Mouse (Mus musculus): ENCODE measurements at regions not wholly inside any gene's neighbourhood (a gene's known extent, or its start where the extent isn't known, plus 50 kb on each side); places are given as distances from the start of the nearest gene placed in this dataset.
A peak's percentile ranks its signal among the peaks of the same experiment; 100 is the strongest.

DNA sequence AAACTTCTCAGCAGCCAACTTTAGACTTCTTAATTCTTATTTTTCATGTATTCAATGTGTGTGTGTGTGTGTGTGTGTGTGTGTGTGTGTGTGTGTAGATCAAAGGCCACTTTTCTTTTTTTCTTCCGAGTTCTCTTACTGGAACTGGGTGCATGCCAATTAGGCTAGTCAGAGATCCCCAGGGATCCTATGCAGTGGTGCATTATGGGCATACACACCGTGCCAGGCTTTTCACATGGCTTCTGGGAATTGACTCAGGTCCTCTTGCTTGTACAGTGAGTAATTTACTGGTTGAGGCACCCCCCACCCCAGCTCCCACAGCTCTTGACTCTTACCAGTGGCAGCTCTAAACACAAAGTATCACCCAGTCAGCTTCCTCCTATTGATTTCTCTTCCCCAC, 189.3 kb upstream of the Tmtc4 start:
- no peaks in the 10 kb centered on the region for H3K9me3 ChIP-seq (ENCODE audit: control insufficient read depth, low read length)
- H3K4me2 ChIP-seq, result no peak overlapping the region
- no peak overlapping the region for H3K4me3 ChIP-seq (ENCODE audit: low read depth, low read length)
- H3K4me1 ChIP-seq (ENCODE audit: control insufficient read depth, insufficient read depth, low read length), result no peaks in the 10 kb centered on the region
- WGBS, result 76% methylated on average over 2 of the region's 2 CpGs
- H3K27ac ChIP-seq (ENCODE audit: low read depth, low read length), result no peak overlapping the region
- no peak overlapping the region for H3K9ac ChIP-seq (ENCODE audit: low read length)
- DNase-seq (ENCODE audit: low spot score, missing footprints) (peak; percentile 17), ATAC-seq (ENCODE audit: low FRiP score) (no peak)
- H3K36me3 ChIP-seq (ENCODE audit: control insufficient read depth, insufficient read depth, low read length), result no peaks in the 10 kb centered on the region
- H3K27me3 ChIP-seq (ENCODE audit: control insufficient read depth, insufficient read depth, low read length), result no peaks in the 10 kb centered on the region

DNA sequence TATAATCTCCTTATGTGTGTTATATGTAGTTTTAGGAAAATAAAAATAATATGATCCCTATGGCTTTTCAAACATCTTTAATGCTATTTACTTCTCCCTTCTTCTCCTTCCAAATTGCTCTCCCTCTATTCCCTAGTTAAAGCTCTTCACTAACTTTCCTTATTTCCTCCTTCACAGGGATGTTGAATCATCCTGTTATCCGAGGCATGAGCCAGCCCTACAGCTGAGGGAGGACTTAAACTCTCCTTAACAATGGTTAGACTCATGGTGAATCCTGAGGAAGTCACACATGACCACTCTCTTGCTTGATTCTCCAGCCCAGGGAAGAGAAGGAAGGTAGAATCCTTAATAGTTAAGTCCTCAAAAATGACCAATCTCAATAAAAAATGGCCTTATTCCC, 188.0 kb upstream of the Tmtc4 start:
- no peak overlapping the region for H3K9ac ChIP-seq (ENCODE audit: low read length)
- no peaks in the 10 kb centered on the region for H3K9me3 ChIP-seq (ENCODE audit: control insufficient read depth, low read length)
- DNase-seq (ENCODE audit: low spot score, missing footprints), result no peak
- H3K27ac ChIP-seq (ENCODE audit: low read depth, low read length), result no peak overlapping the region
- H3K4me2 ChIP-seq, result no peak overlapping the region
- no peaks in the 10 kb centered on the region for H3K27me3 ChIP-seq (ENCODE audit: control insufficient read depth, insufficient read depth, low read length)
- ATAC-seq (ENCODE audit: low FRiP score), result no peak
- WGBS, result 52% methylated on average over 1 of the region's 1 CpGs
- H3K4me3 ChIP-seq (ENCODE audit: low read depth, low read length), result no peak overlapping the region
- H3K4me1 ChIP-seq (ENCODE audit: control insufficient read depth, insufficient read depth, low read length), result no peaks in the 10 kb centered on the region
- H3K36me3 ChIP-seq (ENCODE audit: control insufficient read depth, insufficient read depth, low read length), result no peaks in the 10 kb centered on the region

DNA sequence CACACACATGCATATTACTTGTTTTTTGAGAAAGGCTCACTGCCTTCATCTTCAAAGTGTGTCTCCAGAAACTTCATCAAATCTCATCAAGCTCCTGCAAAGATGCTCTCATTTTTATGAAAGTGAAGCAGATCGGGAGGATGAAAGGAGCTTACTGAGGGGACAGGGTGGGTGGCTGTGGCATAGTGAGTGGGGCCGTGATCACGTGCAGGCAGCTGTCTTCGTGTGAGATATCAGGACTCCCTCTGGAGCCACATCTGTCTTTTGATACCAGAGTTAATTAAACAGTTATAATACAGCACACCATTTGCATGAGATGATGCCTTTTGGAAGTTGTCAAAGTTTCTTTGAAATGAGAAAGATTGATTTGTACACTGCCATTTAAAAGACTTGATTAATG, 180.0 kb upstream of the Tmtc4 start:
- Histone ChIP-seq H3K27ac (ENCODE audit: low read depth, low read length) (no peak overlapping the region), H3K36me3 (ENCODE audit: control insufficient read depth, insufficient read depth, low read length) (no peaks in the 10 kb centered on the region), H3K9me3 (ENCODE audit: control insufficient read depth, low read length) (no peaks in the 10 kb centered on the region), H3K27me3 (ENCODE audit: control insufficient read depth, insufficient read depth, low read length) (no peaks in the 10 kb centered on the region), H3K4me3 (ENCODE audit: low read depth, low read length) (no peak overlapping the region), H3K9ac (ENCODE audit: low read length) (no peak overlapping the region), H3K4me1 (ENCODE audit: control insufficient read depth, insufficient read depth, low read length) (no peaks in the 10 kb centered on the region), H3K4me2 (no peak overlapping the region)
- ATAC-seq (ENCODE audit: low FRiP score) (no peak), DNase-seq (ENCODE audit: low spot score, missing footprints) (no peak)
- WGBS, result 63% methylated on average over 4 of the region's 4 CpGs

DNA sequence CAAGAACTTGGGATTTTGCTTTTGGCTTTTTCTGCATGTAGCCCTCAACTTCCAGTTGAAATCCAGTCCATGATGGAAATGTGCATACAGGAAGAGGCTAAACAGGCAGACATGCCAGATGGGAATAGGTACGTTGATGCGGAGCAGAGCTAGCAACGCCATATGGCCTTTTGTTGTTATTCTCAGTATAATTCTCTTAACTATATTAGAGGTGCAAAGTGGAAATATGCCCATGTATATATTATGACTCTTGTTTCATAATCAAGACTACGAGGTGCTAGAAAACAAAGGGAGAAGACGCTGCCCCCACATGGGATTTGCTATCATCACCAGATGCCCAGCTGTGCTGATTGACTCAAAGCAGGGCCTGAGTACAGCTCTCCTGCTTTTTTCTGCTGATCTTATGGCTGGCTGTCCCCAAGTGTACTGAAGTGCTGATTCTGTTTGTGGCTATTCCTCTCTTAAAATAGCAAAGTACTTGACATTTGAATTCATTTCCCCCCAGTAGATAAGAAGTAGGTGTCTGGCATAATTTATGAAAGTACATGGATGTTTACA, 159.7 kb upstream of the Tmtc4 start:
- H3K4me1 ChIP-seq (ENCODE audit: control insufficient read depth, insufficient read depth, low read length), result no peaks in the 10 kb centered on the region
- WGBS, result 85% methylated on average over 5 of the region's 5 CpGs
- no peak overlapping the region for H3K9ac ChIP-seq (ENCODE audit: low read length)
- H3K27ac ChIP-seq (ENCODE audit: low read depth, low read length), result no peak overlapping the region
- H3K27me3 ChIP-seq (ENCODE audit: control insufficient read depth, insufficient read depth, low read length), result no peaks in the 10 kb centered on the region
- no peaks in the 10 kb centered on the region for H3K9me3 ChIP-seq (ENCODE audit: control insufficient read depth, low read length)
- no peaks in the 10 kb centered on the region for H3K36me3 ChIP-seq (ENCODE audit: control insufficient read depth, insufficient read depth, low read length)
- ATAC-seq (ENCODE audit: low FRiP score) (no peak), DNase-seq (ENCODE audit: low spot score, missing footprints) (peak; percentile 66)
- no peak overlapping the region for H3K4me2 ChIP-seq
- H3K4me3 ChIP-seq (ENCODE audit: low read depth, low read length), result no peak overlapping the region

DNA sequence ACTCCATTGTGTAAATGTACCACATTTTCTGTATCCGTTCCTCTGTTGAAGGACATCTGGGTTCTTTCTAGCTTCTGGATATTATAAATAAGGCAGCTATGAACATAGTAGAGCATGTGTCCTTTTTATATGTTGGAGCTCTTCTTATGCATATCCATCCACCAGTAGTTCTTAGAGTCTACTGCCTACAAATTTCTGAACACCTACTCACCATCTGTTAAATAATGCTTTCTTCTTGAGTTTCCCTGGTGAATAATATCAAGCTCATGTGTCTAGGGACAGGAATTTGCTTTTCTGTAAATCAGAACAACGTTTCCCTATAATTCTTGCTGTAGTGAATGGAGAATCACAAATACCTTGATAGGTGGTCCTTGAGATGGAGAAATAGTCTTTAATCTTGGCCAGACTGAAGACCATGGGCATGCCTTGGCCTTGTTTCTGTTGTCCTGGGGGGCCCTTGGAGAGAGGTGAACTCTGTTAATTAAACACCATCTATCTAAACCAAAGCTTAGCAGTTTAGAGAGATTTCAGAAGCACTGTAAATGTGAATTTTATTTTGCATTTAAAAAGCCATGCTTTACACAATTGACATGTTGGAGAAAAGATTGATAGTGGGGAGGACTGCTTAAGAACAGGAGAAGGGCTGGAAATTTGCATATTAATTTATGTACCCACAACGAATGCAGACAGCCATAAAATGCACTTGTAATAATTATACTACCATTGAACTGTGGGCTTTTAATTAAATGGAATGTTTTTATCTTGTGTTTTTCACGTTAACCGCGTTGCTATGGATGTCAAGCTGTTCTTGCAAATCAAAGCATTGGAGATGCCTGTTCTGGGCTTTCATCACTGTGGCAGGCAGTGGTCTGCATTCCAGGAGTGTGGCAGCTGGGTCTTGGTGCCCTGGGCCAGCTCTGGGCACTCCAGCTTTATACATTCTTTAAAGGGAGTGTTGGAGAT, 155.2 kb upstream of the Tmtc4 start:
- no peaks in the 10 kb centered on the region for H3K4me1 ChIP-seq (ENCODE audit: control insufficient read depth, insufficient read depth, low read length)
- H3K36me3 ChIP-seq (ENCODE audit: control insufficient read depth, insufficient read depth, low read length), result no peaks in the 10 kb centered on the region
- DNase-seq (ENCODE audit: low spot score, missing footprints), result peak; percentile 77
- whole genome bisulfite sequencing, result 71% methylated on average over 6 of the region's 6 CpGs
- H3K27me3 ChIP-seq (ENCODE audit: control insufficient read depth, insufficient read depth, low read length), result no peaks in the 10 kb centered on the region
- no peak overlapping the region for H3K27ac ChIP-seq (ENCODE audit: low read depth, low read length)
- no peak overlapping the region for H3K4me3 ChIP-seq (ENCODE audit: low read depth, low read length)
- no peak overlapping the region for H3K4me2 ChIP-seq
- no peaks in the 10 kb centered on the region for H3K9me3 ChIP-seq (ENCODE audit: control insufficient read depth, low read length)
- H3K9ac ChIP-seq (ENCODE audit: low read length), result no peak overlapping the region
- ATAC-seq (ENCODE audit: low FRiP score), result no peak

DNA sequence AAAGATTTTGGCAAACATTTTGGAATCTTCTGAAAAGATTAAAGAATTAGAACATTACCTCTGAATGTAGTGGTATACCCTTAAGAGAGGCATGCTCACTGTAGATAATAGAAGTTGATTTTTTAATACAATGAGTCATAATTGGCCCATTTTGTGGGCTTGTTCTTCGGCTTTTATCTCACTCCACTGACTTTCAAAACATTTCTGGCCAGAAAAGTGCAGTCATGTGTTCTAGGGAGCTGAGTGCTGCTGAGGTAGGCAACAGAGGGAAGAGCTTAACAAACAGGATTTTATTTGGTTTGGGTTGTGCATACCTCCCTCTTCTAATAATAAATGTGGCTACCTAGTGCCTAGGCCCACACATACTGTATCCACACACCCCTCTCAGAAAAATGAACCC, 150.1 kb upstream of the Tmtc4 start:
- ATAC-seq (ENCODE audit: low FRiP score), result no peak
- Histone ChIP-seq H3K9me3 (ENCODE audit: control insufficient read depth, low read length) (no peaks in the 10 kb centered on the region), H3K27ac (ENCODE audit: low read depth, low read length) (no peak overlapping the region), H3K4me2 (no peak overlapping the region), H3K36me3 (ENCODE audit: control insufficient read depth, insufficient read depth, low read length) (no peaks in the 10 kb centered on the region), H3K4me1 (ENCODE audit: control insufficient read depth, insufficient read depth, low read length) (no peaks in the 10 kb centered on the region), H3K4me3 (ENCODE audit: low read depth, low read length) (no peak overlapping the region), H3K9ac (ENCODE audit: low read length) (no peak overlapping the region), H3K27me3 (ENCODE audit: control insufficient read depth, insufficient read depth, low read length) (no peaks in the 10 kb centered on the region)
- 79% methylated on average over 1 of the region's 1 CpGs for WGBS
- DNase-seq (ENCODE audit: low spot score, missing footprints), result peak; percentile 71

DNA sequence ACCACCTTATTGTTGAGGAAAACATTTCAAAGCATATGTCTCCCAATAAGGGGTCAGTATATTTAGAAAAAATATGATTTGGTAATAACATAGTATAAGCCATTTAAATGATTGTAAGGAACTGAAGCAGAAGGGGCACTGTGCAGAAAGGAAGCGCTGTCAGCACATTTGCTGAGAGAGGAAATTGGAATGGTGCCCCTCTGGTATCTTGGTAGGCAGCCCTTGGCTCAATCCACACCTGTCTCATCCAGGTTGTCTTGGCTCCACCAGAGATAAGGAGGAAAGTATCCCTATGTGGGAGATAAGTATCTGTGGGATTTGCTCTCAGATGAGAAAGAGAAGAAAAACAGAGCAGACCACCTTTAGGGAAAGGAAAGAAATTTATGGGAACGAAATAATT, 136.5 kb upstream of the Tmtc4 start:
- Histone ChIP-seq H3K27ac (ENCODE audit: low read depth, low read length) (no peak overlapping the region), H3K9me3 (ENCODE audit: control insufficient read depth, low read length) (no peaks in the 10 kb centered on the region), H3K36me3 (ENCODE audit: control insufficient read depth, insufficient read depth, low read length) (no peaks in the 10 kb centered on the region), H3K4me1 (ENCODE audit: control insufficient read depth, insufficient read depth, low read length) (no peaks in the 10 kb centered on the region), H3K27me3 (ENCODE audit: control insufficient read depth, insufficient read depth, low read length) (no peaks in the 10 kb centered on the region), H3K4me3 (ENCODE audit: low read depth, low read length) (no peak overlapping the region), H3K9ac (ENCODE audit: low read length) (no peak overlapping the region), H3K4me2 (no peak overlapping the region)
- 83% methylated on average over 2 of the region's 2 CpGs for WGBS
- no peak for ATAC-seq (ENCODE audit: low FRiP score)
- no peak for DNase-seq (ENCODE audit: low spot score, missing footprints)

DNA sequence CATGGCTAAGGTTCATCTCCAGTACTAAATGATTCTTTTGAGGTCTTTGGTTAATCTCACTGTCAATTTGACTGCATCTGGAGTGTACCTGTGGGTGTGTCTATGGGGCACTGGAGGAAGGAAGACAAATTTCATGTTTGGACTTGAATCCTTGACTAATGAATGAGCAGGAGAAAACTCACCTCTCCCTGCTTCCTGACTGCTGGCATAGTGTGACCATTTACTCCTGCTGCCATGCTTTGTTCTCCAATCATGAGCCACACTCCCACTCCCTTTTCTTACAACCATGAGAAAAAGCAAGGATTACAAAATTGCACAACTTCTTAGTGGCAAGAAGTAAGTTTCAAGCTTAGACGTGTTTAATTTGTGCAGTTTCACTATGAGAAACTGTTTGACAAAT, 132.5 kb upstream of the Tmtc4 start:
- H3K4me1 ChIP-seq (ENCODE audit: control insufficient read depth, insufficient read depth, low read length), result no peaks in the 10 kb centered on the region
- no peaks in the 10 kb centered on the region for H3K36me3 ChIP-seq (ENCODE audit: control insufficient read depth, insufficient read depth, low read length)
- no peak for ATAC-seq (ENCODE audit: low FRiP score)
- WGBS, result 81% methylated on average over 1 of the region's 1 CpGs
- no peak overlapping the region for H3K27ac ChIP-seq (ENCODE audit: low read depth, low read length)
- H3K27me3 ChIP-seq (ENCODE audit: control insufficient read depth, insufficient read depth, low read length), result no peaks in the 10 kb centered on the region
- no peak overlapping the region for H3K4me3 ChIP-seq (ENCODE audit: low read depth, low read length)
- peak; percentile 23 for DNase-seq (ENCODE audit: low spot score, missing footprints)
- H3K4me2 ChIP-seq, result no peak overlapping the region
- H3K9ac ChIP-seq (ENCODE audit: low read length), result no peak overlapping the region
- H3K9me3 ChIP-seq (ENCODE audit: control insufficient read depth, low read length), result no peaks in the 10 kb centered on the region

DNA sequence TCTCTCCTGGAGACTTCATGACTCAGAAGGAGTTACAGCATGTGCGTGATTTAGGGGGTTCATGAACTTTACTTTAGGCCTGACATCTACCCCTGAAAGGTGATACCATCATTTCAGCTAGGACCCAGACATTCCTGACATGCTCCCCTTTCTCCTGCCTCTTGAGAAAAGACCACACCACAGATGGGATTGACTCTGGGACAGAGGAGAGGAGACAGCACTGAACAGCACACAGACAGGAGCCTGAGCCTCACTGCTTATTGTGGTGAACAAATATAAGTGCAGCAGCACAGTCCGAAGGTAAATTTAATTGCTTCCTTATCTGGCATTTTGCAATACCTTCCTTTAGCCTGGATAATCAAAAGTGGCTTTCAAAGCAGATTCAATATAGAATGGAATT, 126.7 kb upstream of the Tmtc4 start:
- H3K27me3 ChIP-seq (ENCODE audit: control insufficient read depth, insufficient read depth, low read length), result no peaks in the 10 kb centered on the region
- H3K27ac ChIP-seq (ENCODE audit: low read depth, low read length), result no peak overlapping the region
- H3K4me3 ChIP-seq (ENCODE audit: low read depth, low read length), result no peak overlapping the region
- no peaks in the 10 kb centered on the region for H3K4me1 ChIP-seq (ENCODE audit: control insufficient read depth, insufficient read depth, low read length)
- 85% methylated on average over 2 of the region's 2 CpGs for WGBS
- H3K4me2 ChIP-seq, result no peak overlapping the region
- no peak overlapping the region for H3K9ac ChIP-seq (ENCODE audit: low read length)
- no peak for ATAC-seq (ENCODE audit: low FRiP score)
- no peaks in the 10 kb centered on the region for H3K36me3 ChIP-seq (ENCODE audit: control insufficient read depth, insufficient read depth, low read length)
- no peak for DNase-seq (ENCODE audit: low spot score, missing footprints)
- no peaks in the 10 kb centered on the region for H3K9me3 ChIP-seq (ENCODE audit: control insufficient read depth, low read length)

Data from midbrain, embryonic 11.5 days (tissue).